Mouse (Mus musculus) heart, embryonic 14.5 days (tissue): Measurements from ENCODE around the gene Vps13d. TPM values are rescaled to one million over a fixed set of nuclear protein-coding genes. Genes with fewer than 3 reads are reported as not detected.

Source experiments
- ATAC-seq: fragments of 200-750 bp; cut with Nextera tagmentation; 2 replicates; pipeline ENCODE4 v1.8.0; 2017; ENCODE audit warnings: low read depth, moderate TSS enrichment; ENCODE audit not compliant: insufficient number of reproducible peaks, insufficient read depth, low FRiP score
- H3K27ac ChIP-seq, 2 experiments: fragments of 200-500 bp in 1 of 2; fragments of 300-500 bp in 1 of 2; sonication (generic) in 1 of 2; replicated peaks in 1 of 2; 2 replicates each; pipeline ENCODE4 v1.5.1; 2012 to 2014; ENCODE audit warnings: low read depth in 2 of 2, low read length in 2 of 2, control low read depth in 1 of 2, mild to moderate bottlenecking in 1 of 2, mixed read lengths in 1 of 2; ENCODE audit not compliant: control insufficient read depth in 1 of 2, insufficient read depth in 1 of 2
- H3K27me3 ChIP-seq: fragments of 300-500 bp; sonication (generic); 2 replicates; pipeline ENCODE4 v1.6.1; 2014; ENCODE audit warnings: mild to moderate bottlenecking, low read length, control low read depth; ENCODE audit not compliant: control insufficient read depth, insufficient read depth
- H3K36me3 ChIP-seq: fragments of 300-500 bp; sonication (generic); 2 replicates; pipeline ENCODE4 v1.6.1; 2014; ENCODE audit warnings: mild to moderate bottlenecking, control low read depth, low read length, mixed read lengths; ENCODE audit not compliant: control insufficient read depth, insufficient read depth
- H3K4me1 ChIP-seq, 2 experiments: fragments of 200-500 bp in 1 of 2; fragments of 300-500 bp in 1 of 2; sonication (generic) in 1 of 2; 2 replicates each; pipeline ENCODE4 v1.6.1; 2012 to 2014; ENCODE audit warnings: low read length in 2 of 2, control low read depth in 1 of 2, mixed read lengths in 1 of 2; ENCODE audit not compliant: control insufficient read depth in 2 of 2, insufficient read depth in 2 of 2
- H3K4me2 ChIP-seq: fragments of 300-500 bp; sonication (generic); 2 replicates; pipeline ENCODE4 v1.6.1; 2014; ENCODE audit warnings: mild to moderate bottlenecking, low read length
- H3K4me3 ChIP-seq, 2 experiments: fragments of 200-500 bp in 1 of 2; fragments of 300-500 bp in 1 of 2; sonication (generic) in 1 of 2; 2 replicates each; pipeline ENCODE4 v1.5.1; 2012 to 2014; ENCODE audit warnings: low read length in 2 of 2, mild to moderate bottlenecking in 2 of 2, control low read depth in 1 of 2, low read depth in 1 of 2, moderate library complexity in 1 of 2; ENCODE audit not compliant: control insufficient read depth in 1 of 2, insufficient read depth in 1 of 2
- H3K9ac ChIP-seq: fragments of 300-500 bp; sonication (generic); 2 replicates; pipeline ENCODE4 v1.6.1; 2014; ENCODE audit warnings: mild to moderate bottlenecking, low read length
- H3K9me3 ChIP-seq: fragments of 300-500 bp; sonication (generic); 2 replicates; pipeline ENCODE4 v1.6.1; 2016; ENCODE audit warnings: low read length, control low read depth; ENCODE audit not compliant: control insufficient read depth
- WGBS: fragments of 180-500 bp; shearing (Covaris S2); extraction: QIAGEN DNeasy Blood & Tissue Kit; methylation state at CpG from one replicate; pipeline ENCODE4 v1.1.7; 2014; 5-methylcytosine and 5-hydroxymethylcytosine counted together
- polyA plus RNA-seq: library from polyadenylated mRNA; unstranded; fragments of >200 nt; fragmentation: Nextera tagmentation; extraction: Ambion mirVana; gene quantifications from 2 replicates; pipeline ENCODE4 v1.2.1, GENCODE M21; 2014

Vps13d gene
- polyA plus RNA-seq, 1 experiment from 2014 or later: 11.9 TPM

DNA sequence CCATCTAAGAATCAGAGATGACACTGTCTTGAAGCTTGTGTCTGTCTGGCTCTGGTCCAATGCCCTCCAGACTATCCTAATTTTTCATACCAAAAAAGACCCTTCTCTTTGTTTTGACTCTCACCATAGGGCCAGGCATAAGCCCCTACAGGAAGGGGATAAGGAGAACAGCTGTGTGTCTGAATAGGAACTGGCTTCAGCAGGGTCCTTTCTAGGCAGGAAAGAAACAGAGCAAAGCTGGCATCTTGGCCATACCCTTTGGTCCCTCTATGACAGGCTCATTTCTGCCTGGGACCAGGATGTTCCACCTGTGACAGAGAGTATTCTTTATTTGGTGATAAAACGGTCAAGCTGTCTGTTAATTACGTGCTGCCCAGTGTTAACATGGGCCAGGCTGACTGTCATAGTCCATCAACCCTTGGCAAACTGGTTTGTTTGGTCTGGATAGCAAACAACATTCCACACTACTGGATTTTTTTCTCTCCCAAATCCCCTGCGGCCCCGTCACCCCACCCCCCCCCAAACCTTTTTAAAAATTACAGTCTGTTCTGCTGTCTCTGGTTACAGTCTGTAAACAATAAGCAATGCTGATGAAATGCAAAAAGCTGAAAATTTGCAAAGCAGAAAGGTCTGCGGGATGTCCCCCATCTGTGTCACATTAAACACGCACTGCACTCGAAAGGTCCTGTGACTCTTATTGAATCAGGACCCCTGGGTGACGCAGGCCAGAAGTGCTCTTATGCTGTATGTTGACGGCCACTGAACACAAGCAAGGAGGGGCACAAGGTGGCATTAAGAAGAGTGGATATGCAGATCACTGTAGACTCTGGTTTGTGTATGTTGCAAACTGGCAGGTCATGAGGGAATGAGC lies 201.5 kb downstream of the Vps13d start:
- H3K9me3 ChIP-seq: no peaks in the 10 kb centered on the region
- H3K4me3 ChIP-seq: no peak overlapping the region
- H3K9ac ChIP-seq: no peak overlapping the region
- H3K4me1 ChIP-seq: peaks cover 6 to 26% of the 10 kb centered on the region in 2 experiments
- ATAC-seq: no peak
- WGBS: 73% methylated on average over 9 of the region's 9 CpGs
- 0 out of 2 replicates have a peak, but pooled peaks cover 3% of the 10 kb centered on the region for H3K36me3 ChIP-seq
- no peaks in the 10 kb centered on the region for H3K27me3 ChIP-seq
- no peak overlapping the region for H3K4me2 ChIP-seq
- no peak overlapping the region for H3K27ac ChIP-seq

DNA sequence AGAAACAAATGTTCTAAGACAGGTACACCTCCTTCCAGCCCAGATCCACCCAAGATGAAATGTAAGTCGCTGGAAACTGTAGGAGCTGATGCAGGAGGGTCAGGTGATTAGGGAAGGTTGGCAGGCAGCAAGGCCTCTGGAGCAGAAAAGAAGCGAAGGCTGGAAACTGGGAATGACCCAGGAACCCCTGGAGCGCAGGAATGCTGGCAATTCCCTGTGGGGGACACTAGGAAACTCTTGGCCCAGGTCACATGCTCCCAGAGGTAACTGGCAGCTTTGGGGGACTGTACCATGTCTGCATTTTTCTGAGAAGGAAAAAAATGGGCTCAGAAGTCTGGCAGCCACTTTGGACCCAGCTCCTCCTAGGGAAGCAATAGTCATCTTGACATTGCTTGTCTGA lies 202.4 kb downstream of the Vps13d start:
- 0 out of 2 replicates have a peak, but pooled peaks cover 3% of the 10 kb centered on the region for H3K36me3 ChIP-seq
- no peaks in the 10 kb centered on the region for H3K27me3 ChIP-seq
- H3K27ac ChIP-seq: no peak overlapping the region
- peaks cover 6 to 25% of the 10 kb centered on the region in 2 experiments for H3K4me1 ChIP-seq
- no peak overlapping the region for H3K9ac ChIP-seq
- H3K4me2 ChIP-seq: no peak overlapping the region
- no peaks in the 10 kb centered on the region for H3K9me3 ChIP-seq
- no peak overlapping the region for H3K4me3 ChIP-seq
- 43% methylated on average over 3 of the region's 3 CpGs for WGBS
- no peak for ATAC-seq

DNA sequence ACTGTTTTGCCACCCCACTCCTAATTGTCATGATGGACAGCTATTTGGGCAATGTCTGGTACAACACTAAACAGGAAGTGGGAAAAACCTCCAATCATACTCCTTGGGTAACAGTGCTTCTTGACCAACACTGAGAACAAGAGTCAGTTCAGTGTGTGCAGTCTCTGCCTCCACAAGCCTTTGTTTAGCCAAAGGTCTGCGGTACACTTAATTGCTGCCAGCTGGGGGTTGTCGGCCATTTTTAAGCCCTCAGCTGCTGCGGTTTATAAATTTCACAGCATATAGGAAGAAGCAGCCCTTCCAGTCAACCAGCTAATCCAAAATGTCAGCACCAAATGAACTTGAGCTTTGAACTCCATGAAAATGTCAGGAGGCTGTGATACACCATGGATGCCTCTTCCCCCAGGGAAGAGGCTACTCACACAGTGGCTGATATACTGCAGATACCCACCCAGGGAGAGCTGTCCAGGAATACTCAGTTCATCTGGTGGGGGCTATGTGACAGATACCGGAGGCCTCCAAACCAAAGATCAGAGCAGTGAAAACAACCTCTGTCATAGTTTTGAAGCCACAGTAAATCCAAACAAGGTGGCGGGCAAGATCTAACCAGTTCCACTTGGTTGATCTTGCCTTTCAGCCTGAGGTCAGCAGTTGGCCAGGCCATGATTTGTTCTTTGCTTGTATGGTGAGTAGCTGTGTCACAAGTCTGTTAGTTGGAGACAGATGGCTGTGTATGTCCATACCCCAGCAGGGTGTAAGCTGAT lies 206.2 kb downstream of the Vps13d start:
- no peak overlapping the region for H3K9ac ChIP-seq
- WGBS: 67% methylated on average over 5 of the region's 5 CpGs

DNA sequence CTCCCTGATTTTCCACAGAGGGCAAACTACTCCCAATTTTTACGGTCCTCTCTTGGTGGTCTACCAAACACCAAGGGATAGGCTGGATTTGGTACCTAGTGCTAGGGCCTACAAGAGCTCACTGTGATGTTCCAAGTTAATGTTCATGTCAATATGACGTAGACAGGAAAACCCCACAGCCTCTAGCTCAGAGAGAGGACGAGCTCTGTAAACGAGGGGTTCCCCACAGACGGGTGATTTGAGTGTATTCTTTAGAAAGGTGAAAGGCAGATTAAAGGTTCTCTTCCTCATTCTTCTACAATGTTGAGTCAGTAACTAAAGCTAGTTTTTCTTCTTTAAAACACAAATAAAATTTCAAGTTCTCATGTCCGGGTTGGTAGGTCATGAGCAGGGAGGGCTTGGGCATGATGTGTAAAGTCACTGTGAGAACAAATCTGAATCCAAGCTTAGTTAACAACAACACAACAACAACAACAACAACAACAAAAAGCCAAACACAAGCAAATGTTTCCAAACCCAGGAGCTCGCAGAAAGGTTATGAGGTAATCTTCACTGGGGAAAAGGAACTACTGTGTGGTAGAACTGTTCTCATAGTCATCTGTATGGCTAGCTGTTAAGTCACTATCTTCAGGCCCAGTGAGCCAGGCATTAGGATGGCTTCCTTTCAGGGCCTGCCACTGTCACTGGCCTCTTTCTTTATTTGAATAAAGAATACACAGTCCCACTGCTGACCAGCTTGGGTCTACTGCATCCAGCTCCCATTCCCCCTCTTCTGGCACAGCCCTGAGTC lies 208.6 kb downstream of the Vps13d start:
- H3K4me2 ChIP-seq: no peak overlapping the region
- no peaks in the 10 kb centered on the region for H3K27me3 ChIP-seq
- ATAC-seq: no peak
- 91% methylated on average over 7 of the region's 7 CpGs for WGBS
- H3K36me3 ChIP-seq: peaks cover 9% of the 10 kb centered on the region; the same call in 1 of the 2 replicates
- peaks cover 14 to 22% of the 10 kb centered on the region in 2 experiments for H3K4me1 ChIP-seq
- H3K27ac ChIP-seq: no peak overlapping the region
- H3K9me3 ChIP-seq: no peaks in the 10 kb centered on the region
- no peak overlapping the region for H3K9ac ChIP-seq
- H3K4me3 ChIP-seq: no peak overlapping the region

More for the DNA sequence above, 206.2 kb downstream of the Vps13d start:
- no peak for ATAC-seq
- no peak overlapping the region for H3K27ac ChIP-seq
- H3K9me3 ChIP-seq: no peaks in the 10 kb centered on the region
- no peak overlapping the region for H3K4me2 ChIP-seq
- peaks cover 14 to 26% of the 10 kb centered on the region in 2 experiments for H3K4me1 ChIP-seq
- H3K4me3 ChIP-seq: no peak overlapping the region
- no peaks in the 10 kb centered on the region for H3K36me3 ChIP-seq
- no peaks in the 10 kb centered on the region for H3K27me3 ChIP-seq

DNA sequence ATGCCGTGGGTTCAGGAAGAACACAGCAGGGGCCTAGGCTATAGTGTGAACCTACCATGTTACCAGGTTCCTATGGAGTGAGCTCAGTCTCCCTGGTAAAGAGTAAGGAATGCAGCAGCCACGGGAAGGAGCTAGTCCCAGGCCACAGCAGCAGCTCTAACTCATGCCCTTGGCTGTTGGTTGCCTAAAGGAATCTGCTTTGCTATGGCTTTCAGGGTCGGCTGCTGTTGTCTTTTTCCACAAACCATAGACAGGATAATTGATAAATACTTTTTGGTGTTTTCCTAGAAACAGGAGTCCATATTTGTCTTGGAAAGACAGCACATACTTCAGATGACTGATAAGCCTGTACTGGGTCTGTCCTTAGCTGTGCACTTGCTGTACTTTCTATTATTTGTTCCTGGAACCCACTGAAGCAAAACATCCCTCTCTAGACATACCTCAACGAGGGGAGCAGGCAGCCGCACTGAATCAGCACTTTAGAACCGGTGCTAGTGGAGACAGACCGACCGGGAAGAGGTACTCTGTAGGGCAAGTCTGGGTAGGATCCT lies 210.9 kb downstream of the Vps13d start:
- H3K36me3 ChIP-seq: peaks cover 9% of the 10 kb centered on the region; the same call in 1 of the 2 replicates
- ATAC-seq: 0 out of 2 replicates have a peak, but pooled peaks have one; percentile 63
- no peak overlapping the region for H3K4me3 ChIP-seq
- WGBS: 15% methylated on average over 8 of the region's 8 CpGs
- H3K4me1 ChIP-seq: peaks cover 15 to 20% of the 10 kb centered on the region in 2 experiments
- H3K27ac ChIP-seq: peak overlapping the region; percentile 54 to 57; a peak in 2 of 4 replicates
- 0 out of 2 replicates have a peak overlapping the region, but pooled peaks have one; percentile 14 for H3K9ac ChIP-seq
- H3K4me2 ChIP-seq: no peak overlapping the region
- no peaks in the 10 kb centered on the region for H3K27me3 ChIP-seq
- no peaks in the 10 kb centered on the region for H3K9me3 ChIP-seq

DNA sequence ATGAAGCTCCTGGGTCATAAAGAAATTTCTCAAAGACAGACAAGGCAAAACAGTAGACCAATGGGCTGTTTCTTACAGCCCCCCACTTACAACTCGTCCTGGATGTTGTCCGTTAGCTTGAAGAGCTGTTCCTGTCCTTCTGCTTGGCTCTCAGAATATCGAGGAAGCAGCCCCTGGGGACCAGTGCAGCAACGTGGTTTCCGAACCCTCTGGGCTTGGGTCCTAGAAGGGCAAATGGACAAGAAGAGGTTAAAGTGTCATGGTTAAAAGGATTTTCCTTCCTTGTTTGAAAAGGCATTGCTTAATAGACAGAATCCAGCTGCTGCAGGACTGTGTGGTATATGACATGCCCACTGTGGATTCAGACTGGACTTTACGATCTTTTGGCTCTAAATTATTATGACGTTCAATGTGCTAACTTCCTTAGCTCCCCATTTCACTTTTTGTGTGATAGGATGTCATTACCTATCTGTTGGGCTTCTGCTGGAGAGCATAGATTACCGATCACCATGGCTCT lies 211.5 kb downstream of the Vps13d start:
- no peak overlapping the region for H3K9ac ChIP-seq
- no peaks in the 10 kb centered on the region for H3K9me3 ChIP-seq
- H3K4me2 ChIP-seq: no peak overlapping the region
- peaks cover 18 to 23% of the 10 kb centered on the region in 2 experiments for H3K4me1 ChIP-seq
- WGBS: 63% methylated on average over 8 of the region's 8 CpGs
- no peak for ATAC-seq
- H3K27me3 ChIP-seq: no peaks in the 10 kb centered on the region
- no peak overlapping the region for H3K4me3 ChIP-seq
- H3K36me3 ChIP-seq: peaks cover 9% of the 10 kb centered on the region; the same call in 1 of the 2 replicates
- H3K27ac ChIP-seq: peak overlapping the region; percentile 19 to 57; a peak in 1 of 4 replicates
